Mouse (Mus musculus) adrenal gland (tissue): ENCODE measurements around the gene Pih1d2.

ENCODE experiments used
- intact Hi-C: fragments of 180-260 bp; cut with DNase I; formaldehyde crosslinking; loops from one replicate; pipeline ENCODE4 v1.15.1; 2025
- long read RNA-seq, 2 experiments: library from polyadenylated mRNA; unstranded; transcript quantifications; one replicate each; pipeline ENCODE4 v2.0.0; 2020; ENCODE audit warnings: borderline replicate concordance in 1 of 2; ENCODE audit not compliant: insufficient replicate concordance in 1 of 2

The Pih1d2 gene
- long read RNA-seq, experiment 1, partial matches to known transcripts = 0 of 1 reads
- long read RNA-seq, experiment 1, other reads (novel, unspliced or antisense) = 0 of 1 reads
- long read RNA-seq, experiment 2, partial matches to known transcripts = 0 of 2 reads
- long read RNA-seq, experiment 2, other reads (novel, unspliced or antisense) = 2 of 2 reads

DNA sequence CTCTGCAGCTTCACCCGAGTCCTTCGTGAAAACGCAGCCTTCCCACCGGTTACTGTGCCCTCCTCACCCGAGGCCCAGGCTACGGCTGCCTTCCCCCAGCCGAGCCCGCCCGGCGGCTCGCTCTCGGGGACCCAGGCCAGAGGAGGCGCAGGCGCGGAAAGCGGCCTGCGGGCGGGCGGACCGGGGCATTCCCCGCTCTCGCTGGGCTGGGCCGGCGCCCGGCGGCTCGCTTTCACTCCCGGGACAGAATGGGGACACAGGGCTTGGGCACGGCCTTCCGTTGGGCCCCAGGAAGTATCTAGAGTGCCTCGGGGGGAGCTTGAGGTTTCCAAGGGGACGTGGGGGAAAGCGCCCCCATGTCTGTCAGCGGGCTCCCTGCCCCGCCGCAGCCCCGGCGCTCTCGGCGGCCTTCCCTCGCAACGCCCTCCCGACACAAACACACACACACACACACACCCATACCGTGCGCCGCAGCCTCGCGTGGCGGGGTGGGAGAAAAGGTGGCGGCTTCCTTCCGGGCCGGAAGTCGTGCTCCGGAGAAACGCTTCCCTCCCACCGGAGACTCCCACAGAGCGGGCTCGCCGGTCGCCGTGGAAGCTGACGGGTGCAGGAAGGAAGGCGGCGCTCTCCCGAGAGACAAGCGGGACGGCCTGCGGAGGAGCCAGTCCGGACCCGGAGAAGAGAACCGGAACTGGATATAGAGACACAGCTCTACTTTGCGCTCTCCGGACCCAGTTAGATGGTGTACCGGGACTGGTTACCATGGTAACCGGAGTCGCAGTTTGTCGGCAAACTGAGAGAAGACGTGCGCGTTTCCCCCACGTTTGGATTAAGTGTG lies at the start of gene Pih1d2, which contains the start of gene Nkapd1:
Gene Pih1d2 (plus strand): TSS at position 556 of the 838 bp plus-strand sequence.
Gene Nkapd1 (minus strand): TSS at position 699 of the 838 bp plus-strand sequence.
- intact Hi-C loops = no loop called here

DNA sequence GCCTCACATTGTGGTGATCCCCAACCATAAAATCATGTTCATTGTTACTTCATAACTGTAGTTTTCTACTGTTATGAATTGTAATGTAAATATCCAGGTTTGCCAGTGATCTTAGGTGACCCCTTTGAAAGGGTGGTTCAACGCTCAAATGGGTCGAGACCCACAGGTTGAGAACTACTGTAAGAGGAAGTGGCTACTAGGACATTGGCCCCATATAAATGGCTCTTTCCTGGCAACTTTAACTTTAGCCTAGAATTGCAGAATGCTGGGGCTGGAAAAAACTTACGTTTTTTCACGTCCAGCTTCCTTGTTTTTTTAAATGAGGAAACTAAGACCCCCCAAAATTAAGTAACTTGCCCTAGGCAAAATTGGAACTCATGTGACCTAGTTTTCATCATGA lies 49.7 kb upstream of the Pih1d2 start:
- intact Hi-C loops = no loop called here

DNA sequence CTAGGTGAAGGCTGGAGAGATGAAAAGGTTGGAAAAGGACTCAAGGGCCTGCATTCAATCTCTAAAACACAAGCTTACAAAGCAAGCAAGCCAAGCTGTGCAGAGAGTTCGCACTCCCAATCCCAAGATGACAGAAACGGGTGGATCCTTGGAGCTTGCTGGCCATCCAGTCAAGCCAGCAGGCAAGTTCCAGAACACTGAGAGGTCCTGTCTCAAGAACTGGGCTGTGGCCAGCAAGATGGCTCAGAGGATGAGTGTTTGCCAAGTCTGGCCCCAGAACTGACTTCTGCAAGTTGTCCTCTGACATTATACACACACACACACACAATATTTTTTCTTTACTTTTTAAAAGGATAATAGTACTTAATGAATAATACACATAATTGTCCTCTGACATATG lies 49.2 kb upstream of the Pih1d2 start:
- intact Hi-C loops = no loop called here

DNA sequence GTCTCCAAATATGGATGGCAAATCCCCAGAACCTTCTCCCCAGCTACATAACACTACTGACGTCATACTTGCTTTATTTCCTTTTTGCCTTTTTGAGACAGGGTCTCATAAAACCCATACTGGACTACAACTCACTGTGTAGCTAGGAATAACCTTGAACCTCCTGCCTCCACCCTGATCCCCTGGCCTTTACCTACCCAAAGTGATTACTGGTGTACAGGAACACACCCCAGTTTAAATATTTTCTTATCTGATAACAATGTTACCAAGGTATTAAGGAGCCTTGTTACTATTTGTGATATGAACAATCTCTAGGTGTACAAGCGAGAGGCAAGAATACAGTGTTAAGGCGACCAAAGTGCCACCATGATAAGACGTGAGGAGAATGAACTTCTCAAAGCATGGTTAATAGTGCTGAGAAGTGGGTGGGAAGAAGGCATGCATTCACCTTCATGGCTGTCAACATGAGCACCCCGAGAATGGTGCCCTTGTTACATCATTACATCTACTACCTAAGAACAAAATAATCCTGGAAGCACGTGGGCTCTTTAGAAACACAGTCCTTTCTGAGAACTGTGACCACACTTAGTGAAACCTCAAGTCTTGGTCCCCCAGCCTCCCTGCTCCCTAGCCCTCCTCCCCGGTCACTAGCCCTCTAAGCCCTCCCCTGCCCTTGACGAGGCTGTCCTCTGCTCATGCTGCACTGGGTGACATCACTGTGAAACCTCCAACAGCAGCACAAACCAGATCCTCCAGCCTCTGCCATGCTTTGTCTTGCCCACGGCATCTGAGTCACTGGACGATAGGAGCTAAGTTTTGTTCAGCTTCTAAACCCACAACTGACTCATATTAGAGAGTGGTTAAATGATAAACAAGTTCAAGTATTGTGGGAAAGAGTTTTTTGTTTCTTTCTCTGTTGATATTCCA lies 47.3 kb upstream of the Pih1d2 start:
- intact Hi-C loops = no loop called here

DNA sequence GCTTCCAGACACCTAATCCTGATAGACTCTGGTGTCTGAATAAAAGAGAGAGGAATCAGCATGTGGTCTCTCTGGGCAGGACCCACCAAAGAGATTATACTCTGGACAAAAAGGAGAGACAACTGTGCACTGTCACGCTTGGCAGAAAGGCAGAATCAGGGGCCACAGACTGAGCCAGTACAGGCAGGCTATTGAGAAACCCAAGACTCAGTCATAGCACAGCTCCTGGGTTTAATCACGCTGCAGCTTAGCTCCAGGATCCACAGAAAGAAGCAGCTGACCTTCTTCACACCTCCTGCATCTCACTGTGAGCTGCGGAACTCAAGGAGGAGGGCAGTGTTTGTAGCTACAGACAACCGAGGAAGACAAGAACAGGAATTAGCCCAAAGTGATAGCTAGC lies 36.8 kb upstream of the Pih1d2 start:
- intact Hi-C loops = no loop called here

DNA sequence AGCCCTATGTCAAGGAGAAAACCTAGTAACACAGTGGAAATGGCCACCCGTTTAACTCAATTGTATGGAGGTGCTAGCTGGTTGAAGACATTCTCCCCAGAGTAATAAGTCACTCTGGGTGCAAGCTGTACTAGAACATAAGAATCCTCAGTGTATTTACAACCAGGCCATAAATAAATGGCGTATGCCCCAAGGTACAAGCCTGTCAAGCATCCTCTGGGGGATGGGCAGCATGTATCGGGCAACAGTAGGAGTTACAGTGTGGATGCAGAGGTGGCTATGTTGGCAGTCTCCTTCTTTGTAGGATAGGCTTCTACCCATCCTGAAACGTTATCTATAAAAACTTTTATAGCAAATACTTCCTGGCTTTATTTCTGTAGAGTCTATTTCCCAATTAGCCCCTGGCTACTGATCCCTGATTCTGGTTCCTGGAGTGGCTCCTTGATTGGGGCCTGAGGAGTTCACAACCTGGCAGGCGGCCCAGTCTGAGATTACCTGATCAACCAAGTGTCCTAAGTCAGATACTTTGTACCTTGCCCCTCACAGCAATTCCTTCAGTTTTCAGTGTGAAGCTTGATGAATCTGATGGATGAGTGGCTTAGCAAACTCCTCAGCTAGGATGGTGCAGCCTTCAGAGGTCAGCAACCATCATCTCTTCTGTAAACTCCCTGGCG lies 31.8 kb upstream of the Pih1d2 start:
- intact Hi-C loops = no loop called here

DNA sequence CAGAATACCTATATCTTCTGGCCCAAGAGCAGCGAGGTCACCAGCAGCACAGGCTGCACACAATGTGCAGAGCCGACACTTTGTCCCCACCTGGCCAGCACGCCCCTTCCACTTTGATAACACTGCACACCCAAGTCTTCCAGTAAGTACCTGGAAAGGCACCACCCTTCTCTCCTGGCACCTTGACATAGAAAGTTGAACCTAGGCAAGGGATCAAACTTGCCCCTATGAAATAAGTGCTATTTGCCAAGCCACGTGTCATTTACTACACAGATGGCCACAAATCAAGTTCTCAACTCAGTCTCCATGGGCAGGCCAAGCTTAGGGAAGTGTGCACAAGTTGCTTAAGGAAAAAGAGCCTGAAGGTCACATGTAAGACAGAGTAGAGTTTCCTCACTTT lies 30.2 kb upstream of the Pih1d2 start:
- intact Hi-C loops = no loop called here

DNA sequence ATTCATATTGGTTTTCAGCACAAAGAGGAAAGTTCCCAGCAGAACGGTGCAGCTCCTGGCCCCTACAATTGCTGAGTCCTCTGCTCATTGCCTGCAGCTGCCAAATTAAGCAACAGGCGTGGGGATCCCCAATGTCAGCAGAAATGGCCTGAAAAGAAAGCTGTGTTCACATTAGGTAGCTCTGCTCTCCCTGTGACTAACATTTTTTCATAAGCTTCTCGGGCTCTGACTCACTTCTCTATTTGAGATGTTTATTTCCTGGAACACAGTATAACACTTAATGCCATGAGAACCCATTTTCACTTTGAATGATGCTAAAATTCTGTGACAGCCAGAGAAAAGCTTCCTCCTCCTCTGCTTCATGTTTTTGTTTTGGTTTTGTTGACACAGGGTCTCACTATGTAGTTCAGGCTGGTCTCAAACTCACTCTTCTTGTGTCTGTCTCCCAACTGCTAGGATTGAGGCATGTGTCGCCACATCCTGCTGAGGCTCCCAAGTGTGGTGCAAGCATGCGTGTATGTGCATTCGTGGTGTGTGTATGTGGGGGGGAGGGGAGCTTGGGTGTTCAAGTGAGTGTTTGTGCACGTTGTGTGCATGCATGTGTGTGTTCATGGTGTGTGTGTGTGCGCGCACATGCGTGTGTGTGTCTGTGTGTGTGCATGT lies 26.1 kb upstream of the Pih1d2 start:
- intact Hi-C loops = loop anchor here (10.0 kb wide), 1 partner anchor 146 kb away; no protein-coding TSS in a partner anchor

DNA sequence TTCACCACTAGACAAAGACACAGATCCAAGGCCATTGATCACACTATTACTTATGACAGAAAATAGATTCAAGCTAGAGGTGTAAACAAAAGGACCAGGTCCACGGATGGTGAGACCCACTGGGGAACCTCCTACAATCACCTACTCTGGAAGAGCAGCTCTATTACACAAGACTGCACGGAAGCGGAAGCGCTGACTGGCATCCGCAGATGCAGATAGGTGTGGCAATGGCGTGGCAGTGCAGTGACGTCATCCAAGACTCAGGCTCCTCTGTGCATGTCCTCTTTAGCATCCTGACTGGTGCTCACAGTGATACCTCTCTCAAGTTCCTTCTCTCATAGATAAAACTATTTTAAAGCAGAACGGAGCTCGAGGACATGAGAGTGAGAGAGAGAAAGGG lies 24.2 kb upstream of the Pih1d2 start:
- intact Hi-C loops = loop anchor here (10.0 kb wide), 1 partner anchor 148 kb away; no protein-coding TSS in a partner anchor

DNA sequence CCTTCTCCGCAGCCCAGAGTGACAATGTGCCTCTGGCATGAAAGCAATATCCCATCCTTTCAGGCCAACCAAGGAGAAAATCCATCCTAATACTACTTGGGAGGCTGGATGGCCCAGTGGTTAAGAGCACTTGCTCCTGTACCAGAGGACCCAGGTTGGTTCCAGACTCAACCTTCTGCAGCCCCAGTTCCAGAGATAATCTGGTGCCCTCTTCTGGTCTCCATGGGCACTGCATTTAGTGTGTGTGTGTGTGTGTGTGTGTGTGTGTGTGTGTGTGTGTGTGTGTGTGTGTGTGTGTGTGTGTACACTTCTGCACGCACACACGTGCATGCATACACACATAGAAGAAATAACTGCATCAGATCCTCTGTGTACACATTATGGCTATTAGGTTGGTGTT lies 23.6 kb upstream of the Pih1d2 start:
- intact Hi-C loops = loop anchor here (10.0 kb wide), 1 partner anchor 149 kb away; no protein-coding TSS in a partner anchor

DNA sequence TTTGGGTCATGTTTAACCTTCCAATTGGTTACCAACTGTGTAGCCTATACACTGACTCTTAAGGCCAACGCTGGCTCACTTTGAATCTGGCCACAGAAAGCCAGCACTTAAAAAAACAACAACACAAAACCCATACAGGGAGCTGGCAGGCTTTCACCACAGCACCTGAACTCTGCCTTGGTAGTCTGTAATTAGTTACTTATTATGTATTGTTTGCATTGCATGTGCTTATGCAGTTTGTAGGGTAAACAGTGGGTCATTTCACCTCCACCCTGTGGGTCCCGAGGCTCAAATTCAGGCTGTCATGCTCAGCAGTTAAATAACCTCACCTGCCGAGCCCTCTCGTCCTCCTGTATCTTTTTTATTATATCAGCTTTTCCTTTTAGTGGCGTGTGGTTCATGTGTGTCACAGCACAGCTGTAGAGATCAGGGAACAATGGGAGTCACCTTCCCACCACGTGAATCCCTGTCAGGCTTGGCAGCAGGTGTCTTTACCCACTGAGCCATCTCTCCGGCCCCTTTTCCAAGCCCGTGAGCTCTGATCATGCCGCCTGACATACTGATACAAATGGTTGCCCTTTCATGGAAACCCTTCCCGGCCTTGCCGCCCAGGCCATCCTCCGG lies 22.2 kb upstream of the Pih1d2 start:
- intact Hi-C loops = loop anchor here (10.0 kb wide), 1 partner anchor 150 kb away; no protein-coding TSS in a partner anchor

DNA sequence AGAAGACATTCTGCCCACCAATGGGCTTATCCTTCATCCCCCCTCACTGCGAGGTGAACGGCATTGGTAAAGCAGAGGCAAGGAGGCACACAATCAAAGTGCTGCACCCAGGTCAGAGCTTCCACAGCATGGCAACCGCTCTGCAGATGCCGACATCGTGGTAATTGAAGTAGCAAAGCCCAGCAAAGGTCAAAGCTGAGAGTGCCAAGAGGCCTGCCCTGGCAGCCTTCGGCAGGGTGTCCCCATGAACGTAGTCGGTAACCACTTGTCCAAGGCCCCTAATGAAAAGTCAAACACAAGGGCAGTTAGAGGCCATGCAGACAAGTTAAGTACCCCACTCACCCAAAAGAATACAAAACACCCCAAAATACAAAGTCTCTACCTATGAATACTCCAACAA lies 20.1 kb upstream of the Pih1d2 start:
- intact Hi-C loops = loop anchor here (10.0 kb wide), 1 partner anchor 152 kb away; no protein-coding TSS in a partner anchor

DNA sequence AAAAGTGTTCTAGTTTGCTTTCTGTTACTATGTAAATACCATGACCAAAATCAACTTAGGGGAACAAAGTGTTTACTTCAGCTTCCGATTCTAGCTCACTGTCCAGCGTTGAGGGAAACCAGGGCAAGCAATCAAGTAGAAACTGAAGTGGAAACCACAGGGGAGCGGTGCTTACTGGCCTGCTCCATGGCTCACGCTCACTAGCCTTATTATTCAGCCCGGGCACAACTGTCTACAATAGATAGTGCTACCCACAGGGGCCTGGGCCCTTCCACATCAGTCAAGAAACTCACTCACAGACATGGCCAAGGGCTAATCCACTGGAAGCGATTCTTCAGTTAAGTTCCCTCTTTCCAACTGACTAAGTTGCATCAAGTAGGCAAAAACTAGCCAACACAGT lies 15.6 kb upstream of the Pih1d2 start:
- intact Hi-C loops = no loop called here

DNA sequence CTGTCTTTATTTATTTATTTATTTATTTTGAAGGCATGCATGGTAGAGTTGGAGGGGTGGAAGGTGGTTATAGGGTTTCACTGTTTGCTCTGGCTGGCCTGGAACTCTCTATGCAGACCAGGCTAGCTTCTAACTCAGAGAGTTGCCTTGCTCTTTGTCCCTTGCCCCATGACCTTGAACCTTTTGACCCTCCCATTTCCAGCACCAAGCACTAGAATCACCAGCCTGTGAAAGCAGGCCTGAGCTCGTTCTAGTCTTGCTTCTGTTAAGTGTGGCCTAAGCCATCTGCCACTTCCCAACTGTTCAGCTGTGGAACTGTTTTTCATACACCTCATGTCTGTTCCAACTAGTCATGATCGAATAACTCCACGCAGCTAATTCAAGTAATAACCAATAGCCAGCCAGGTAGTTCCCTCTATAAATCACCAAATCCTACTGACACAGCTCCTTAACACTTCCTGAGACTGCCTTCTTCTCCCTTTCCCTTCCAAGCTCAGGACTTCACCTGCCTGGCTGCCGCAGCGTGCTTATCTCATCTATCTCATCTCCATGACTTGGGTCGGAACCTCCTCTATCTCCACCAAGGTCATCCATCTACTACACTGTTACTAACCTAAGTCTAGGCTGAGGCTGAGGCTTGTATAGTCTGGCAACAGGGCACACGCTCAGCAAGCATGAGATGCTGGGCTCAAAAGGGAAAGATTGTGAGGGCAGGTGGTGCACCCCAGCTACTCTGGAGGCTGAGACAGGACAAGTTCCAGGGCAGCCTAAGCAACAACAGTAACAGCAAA lies 14.9 kb upstream of the Pih1d2 start:
- intact Hi-C loops = no loop called here

DNA sequence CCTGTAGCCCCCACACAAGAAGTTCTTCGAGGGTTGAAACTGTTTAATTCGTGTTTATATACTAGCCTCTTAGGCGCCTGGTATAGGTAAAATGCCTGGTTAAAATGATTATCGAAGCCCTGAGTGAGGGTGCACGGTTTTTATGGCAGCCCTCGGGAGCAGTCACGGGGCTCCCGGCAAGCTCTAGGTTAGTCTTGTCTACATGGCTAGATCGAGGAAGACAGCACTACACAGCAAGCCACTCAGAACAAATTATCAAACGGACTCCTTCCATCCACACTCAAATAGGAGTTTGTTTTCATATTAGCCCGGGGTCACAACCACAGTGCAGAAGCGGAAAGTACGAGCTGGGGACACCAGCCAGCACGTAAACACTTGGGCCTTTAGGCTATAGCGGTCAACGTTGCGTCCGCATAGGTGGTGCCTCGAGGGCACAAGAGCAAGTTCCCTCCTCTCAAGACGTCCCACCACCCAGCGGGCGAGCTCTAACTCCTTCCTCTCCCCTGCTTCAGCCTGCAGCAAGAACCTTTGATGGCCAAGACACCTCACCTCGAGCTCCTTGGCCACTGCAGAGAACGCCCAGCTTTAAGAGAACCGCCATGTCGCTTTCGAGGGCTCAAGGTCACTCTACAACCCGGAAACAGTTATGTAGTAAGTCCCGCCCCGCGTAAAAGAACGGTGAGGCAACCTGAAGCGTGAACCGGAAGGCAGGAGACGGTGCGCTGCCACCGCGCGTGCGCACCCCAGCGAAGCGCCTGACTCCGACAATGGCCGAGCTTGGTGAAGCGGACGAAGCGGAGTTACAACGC lies 13.7 kb upstream of the Pih1d2 start, which contains the start of the genes Sdhd and Timm8b:
Gene Sdhd (minus strand): TSS at position 624 of the 809 bp plus-strand sequence.
Gene Timm8b (plus strand): TSS at position 722 of the 809 bp plus-strand sequence.
- intact Hi-C loops = no loop called here

DNA sequence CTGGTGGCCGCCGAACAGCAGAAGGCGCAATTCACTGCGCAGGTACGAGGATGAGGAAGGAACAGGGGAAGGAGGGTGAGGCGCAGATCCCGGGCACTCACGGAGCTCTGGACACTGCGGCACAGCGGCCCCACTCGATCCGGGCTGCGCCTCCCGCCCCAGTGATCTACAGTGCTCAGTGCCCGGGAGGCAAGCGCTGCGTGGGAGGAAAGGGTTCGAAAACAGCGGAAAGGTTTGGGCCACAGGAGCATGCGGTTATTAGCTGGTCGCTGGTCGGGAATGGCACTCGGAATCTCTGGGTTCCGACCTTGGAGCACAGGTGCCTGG lies 13.2 kb upstream of the Pih1d2 start:
- intact Hi-C loops = no loop called here

DNA sequence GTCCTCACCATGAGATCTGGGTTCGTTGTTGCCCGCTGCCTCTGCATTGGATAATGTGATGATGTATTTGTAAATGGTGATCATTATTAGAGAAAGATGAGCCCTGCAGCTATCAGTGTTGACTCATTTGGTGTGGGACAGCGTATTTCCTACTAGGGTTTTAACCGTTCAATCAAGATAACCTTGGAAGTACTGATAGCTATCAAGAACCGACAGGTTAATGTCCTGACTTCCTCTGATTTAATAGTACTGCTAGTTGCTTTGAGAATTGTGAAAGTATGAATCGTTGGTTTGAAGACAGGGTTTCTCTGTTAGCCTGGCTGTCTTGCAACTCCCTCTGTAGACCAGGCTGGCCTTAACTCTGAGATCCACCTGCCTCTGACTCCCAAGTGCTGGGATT lies 12.8 kb upstream of the Pih1d2 start:
- intact Hi-C loops = no loop called here

DNA sequence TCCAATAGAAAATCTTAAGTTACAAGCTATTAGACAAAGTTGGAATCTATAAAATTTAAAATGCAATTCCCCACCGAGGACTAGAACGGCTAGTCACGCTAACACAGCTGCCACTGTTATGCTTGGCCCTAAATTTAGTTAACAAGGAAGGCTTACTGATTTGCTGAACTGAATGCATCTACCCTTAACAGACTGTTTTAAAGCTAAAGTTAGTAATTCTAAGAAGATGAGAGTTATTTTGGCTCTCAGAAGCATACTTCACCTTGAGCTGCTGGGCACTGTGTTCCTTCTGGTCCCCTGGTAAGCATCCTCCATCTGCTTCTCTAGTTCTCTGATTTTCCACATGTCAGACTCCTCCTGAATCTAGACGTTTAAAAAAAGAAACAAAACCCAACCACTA lies 5.0 kb upstream of the Pih1d2 start:
- intact Hi-C loops = no loop called here
